Mouse (Mus musculus) E14TG2a.4 (cell line): Measurements from ENCODE around the gene Tll2.

Source experiments
- H3K27me3 ChIP-seq: 2 replicates; pipeline ENCODE4 v1.6.1; 2014; ENCODE audit warnings: low read length, control low read depth; ENCODE audit not compliant: insufficient read depth
- H3K36me3 ChIP-seq: 2 replicates; pipeline ENCODE4 v1.6.1; 2014; ENCODE audit warnings: low read length, control low read depth; ENCODE audit not compliant: insufficient read depth
- H3K4me1 ChIP-seq: replicated peaks from 2 replicates; pipeline ENCODE4 v1.6.1; 2014; ENCODE audit warnings: low read depth, low read length, control low read depth
- H3K4me3 ChIP-seq: replicated peaks from 2 replicates; pipeline ENCODE4 v1.5.1; 2014; ENCODE audit warnings: mild to moderate bottlenecking, low read length
- H3K9me3 ChIP-seq: 2 replicates; pipeline ENCODE4 v1.6.1; 2014; ENCODE audit warnings: low read length, control low read depth
- CTCF ChIP-seq: conservative IDR thresholded peaks from 2 replicates; pipeline ENCODE4 v1.5.1; 2014; ENCODE audit warnings: low read length
- NANOG ChIP-seq: IDR thresholded peaks from 2 replicates; pipeline ENCODE4 v1.6.1; 2014; ENCODE audit warnings: borderline replicate concordance, low read length, mixed read lengths
- POU5F1 ChIP-seq: IDR thresholded peaks from 2 replicates; pipeline ENCODE4 v1.6.1; 2014; ENCODE audit warnings: low read length, borderline replicate concordance

The Tll2 gene

DNA sequence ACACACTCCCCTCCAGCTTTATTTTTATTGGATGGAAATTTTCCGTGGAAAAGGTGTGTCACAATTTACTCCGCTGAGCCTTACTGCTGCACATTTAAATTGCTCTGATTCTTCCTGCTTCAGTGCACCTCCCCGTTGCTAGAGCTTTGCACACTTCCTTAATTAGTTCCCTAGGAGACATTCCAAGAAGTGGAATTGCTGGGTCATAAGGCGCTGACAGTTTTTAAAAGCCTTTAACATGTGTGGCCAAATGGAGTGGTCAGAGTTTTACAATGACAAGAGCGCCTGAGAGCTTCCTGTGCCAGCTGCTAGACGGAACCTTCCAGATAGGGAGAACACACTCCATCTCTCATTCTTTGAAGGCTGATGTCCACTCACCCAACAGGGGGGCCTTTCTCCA is 94.0 kb downstream of the Tll2 start:
- TF ChIP-seq NANOG (no peak), CTCF (no peak), POU5F1 (no peak)
- H3K27me3 ChIP-seq = peaks cover 8% of the 10 kb centered on the region; the same call in 1 of the 2 replicates
- H3K36me3 ChIP-seq = no peaks in the 10 kb centered on the region

DNA sequence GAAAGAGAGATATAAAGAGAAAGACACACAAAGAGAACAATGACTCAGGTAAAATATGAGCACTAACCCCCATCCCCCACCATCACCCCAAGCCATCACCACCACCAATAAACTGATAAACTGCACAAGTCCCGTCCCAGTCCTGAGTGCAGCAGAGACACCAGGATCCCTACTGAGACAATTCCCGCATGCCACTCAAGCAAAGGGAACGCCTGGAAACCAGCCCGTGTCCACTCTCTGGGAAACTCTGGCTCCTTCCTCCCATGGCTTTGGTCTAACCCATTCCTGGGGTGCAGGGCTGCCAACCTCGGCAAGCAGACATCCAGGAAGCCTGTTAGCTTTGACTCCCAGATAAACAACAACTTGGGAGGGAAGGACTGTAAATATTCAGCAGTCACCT is 96.6 kb downstream of the Tll2 start:
- Histone ChIP-seq H3K9me3 (0 out of 2 replicates have a peak, but pooled peaks cover 4% of the 10 kb centered on the region), H3K36me3 (no peaks in the 10 kb centered on the region), H3K27me3 (peaks cover 8% of the 10 kb centered on the region; the same call in 1 of the 2 replicates), H3K4me3 (no peak overlapping the region), H3K4me1 (peaks cover 10% of the 10 kb centered on the region; the same call in 1 of the 2 replicates)
- TF ChIP-seq NANOG = no peak
- TF ChIP-seq POU5F1 = no peak
- no peak for TF ChIP-seq CTCF

More for the DNA sequence above, 94.0 kb downstream of the Tll2 start:
- 0 out of 2 replicates have a peak, but pooled peaks cover 6% of the 10 kb centered on the region for H3K4me1 ChIP-seq
- no peak overlapping the region for H3K4me3 ChIP-seq
- 0 out of 2 replicates have a peak, but pooled peaks cover 4% of the 10 kb centered on the region for H3K9me3 ChIP-seq

DNA sequence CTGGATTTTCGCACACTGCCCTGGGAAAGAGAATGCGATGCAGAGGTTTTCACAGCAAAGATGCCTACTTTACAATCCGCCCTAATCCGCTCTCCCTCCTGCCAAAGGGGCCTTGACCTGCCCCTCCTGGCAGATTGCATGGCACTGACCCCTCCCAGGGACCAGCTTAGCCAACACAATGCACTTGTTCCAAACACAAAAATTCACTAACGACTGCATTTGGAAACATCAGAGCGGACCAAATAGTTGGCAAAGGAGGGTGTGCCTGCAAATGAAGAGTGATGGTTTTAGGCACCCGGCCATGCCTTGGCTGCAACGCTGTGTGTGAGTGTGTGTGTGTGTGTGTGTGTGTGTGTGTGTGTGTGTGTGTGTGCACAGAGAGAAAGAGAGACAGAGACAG is 97.1 kb downstream of the Tll2 start:
- Histone ChIP-seq H3K4me1 (peaks cover 10% of the 10 kb centered on the region; the same call in 1 of the 2 replicates), H3K4me3 (no peak overlapping the region), H3K36me3 (no peaks in the 10 kb centered on the region), H3K9me3 (0 out of 2 replicates have a peak, but pooled peaks cover 4% of the 10 kb centered on the region), H3K27me3 (peaks cover 8% of the 10 kb centered on the region; the same call in 1 of the 2 replicates)
- no peak for TF ChIP-seq CTCF
- no peak for TF ChIP-seq POU5F1
- no peak for TF ChIP-seq NANOG

DNA sequence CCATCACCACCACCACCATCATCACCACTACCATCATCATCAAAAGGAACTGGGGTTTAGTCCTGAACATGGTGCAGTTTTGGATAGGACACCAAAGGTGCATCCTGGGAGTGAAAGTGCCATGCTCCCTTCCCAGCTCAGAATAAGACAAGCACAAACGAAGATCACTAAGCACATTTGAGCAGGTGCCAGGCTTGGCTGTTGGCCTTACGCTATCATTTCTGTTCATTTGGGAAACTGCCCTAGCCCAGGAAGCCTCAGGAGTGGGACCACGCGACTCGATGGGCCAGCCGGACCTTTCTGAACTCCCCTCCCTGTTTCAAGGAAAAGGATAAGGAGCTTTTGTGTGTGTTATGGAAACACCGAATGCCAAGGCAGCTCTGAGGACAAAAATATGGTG is 98.0 kb downstream of the Tll2 start:
- 0 out of 2 replicates have a peak, but pooled peaks cover 4% of the 10 kb centered on the region for H3K9me3 ChIP-seq
- TF ChIP-seq POU5F1 (no peak), NANOG (no peak), CTCF (no peak)

DNA sequence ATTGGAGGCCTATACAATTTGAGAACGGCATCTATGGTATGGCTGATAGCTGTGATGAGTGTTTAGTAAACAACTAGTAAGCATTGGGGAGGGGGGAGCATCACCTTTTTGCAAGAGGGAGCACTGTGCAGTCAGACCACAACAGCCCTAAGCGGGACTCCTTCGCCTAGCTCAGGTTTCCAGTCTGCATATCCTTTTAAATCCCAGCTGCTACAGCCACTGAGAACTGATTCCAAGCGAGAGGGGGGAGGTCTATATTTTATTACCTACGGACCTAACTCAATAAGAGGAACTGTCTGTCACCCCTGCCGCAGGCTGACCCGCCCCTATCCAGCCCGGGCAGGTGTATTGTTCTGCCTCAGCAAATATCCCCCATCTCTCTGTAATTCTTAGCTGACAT is 99.1 kb downstream of the Tll2 start:
- Histone ChIP-seq H3K4me1 (peaks cover 3% of the 10 kb centered on the region; the same call in 1 of the 2 replicates), H3K27me3 (peaks cover 16% of the 10 kb centered on the region; the same call in 1 of the 2 replicates), H3K9me3 (0 out of 2 replicates have a peak, but pooled peaks cover 4% of the 10 kb centered on the region), H3K36me3 (no peaks in the 10 kb centered on the region), H3K4me3 (no peak overlapping the region)
- TF ChIP-seq NANOG (no peak), CTCF (no peak), POU5F1 (no peak)

More for the DNA sequence above, 98.0 kb downstream of the Tll2 start:
- no peak overlapping the region for H3K4me3 ChIP-seq
- H3K27me3 ChIP-seq = peaks cover 8% of the 10 kb centered on the region; the same call in 1 of the 2 replicates
- no peaks in the 10 kb centered on the region for H3K36me3 ChIP-seq
- H3K4me1 ChIP-seq = peaks cover 3% of the 10 kb centered on the region; the same call in 1 of the 2 replicates

DNA sequence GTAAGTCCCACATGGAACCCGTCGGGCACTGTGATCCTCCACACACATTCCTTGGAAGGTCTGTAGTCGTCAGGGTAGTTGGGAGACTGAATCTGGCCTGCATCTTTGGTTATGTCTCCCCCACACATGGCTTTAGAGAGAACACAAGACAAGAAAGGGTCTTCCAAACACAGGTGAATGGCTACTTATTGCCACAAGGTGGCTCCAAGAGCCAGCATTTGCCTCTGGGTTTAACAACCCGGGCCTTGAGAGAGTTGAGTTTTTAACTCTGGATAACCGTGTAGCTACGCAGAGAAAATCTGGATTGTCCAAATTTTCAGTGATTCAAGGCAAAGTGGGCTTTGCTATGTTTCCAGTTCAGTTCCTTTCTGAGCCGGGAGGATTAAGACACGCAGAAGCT is 101.7 kb downstream of the Tll2 start:
- H3K4me1 ChIP-seq = peaks cover 3% of the 10 kb centered on the region; the same call in 1 of the 2 replicates
- peaks cover 22% of the 10 kb centered on the region; the same call in 1 of the 2 replicates for H3K27me3 ChIP-seq
- H3K9me3 ChIP-seq = no peaks in the 10 kb centered on the region
- H3K36me3 ChIP-seq = no peaks in the 10 kb centered on the region
- TF ChIP-seq NANOG (no peak), POU5F1 (no peak), CTCF (peak; percentile 40)
- no peak overlapping the region for H3K4me3 ChIP-seq

DNA sequence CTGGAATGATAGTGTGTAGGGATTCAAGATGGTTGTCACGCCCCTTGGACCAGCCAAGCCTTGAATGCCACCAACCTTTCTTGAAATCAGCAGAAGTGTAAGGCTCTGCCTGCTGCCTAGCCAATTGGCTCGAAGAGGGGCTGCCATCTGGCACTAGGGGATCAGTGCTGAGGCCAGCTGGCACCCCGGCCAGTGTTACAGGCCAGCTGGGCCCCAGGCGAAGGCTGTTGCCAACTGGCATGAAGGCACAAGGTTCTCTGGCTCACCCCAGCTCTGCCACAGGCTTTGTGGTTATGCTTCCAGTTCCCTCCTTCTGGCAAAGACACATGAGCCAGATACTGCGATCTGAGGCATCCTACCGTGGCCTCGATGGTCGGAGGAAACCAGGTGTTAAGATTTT is 105.2 kb downstream of the Tll2 start:
- no peaks in the 10 kb centered on the region for H3K9me3 ChIP-seq
- no peak overlapping the region for H3K4me3 ChIP-seq
- peaks cover 22% of the 10 kb centered on the region; the same call in 1 of the 2 replicates for H3K27me3 ChIP-seq
- H3K36me3 ChIP-seq = no peaks in the 10 kb centered on the region
- TF ChIP-seq NANOG = no peak
- H3K4me1 ChIP-seq = no peaks in the 10 kb centered on the region

DNA sequence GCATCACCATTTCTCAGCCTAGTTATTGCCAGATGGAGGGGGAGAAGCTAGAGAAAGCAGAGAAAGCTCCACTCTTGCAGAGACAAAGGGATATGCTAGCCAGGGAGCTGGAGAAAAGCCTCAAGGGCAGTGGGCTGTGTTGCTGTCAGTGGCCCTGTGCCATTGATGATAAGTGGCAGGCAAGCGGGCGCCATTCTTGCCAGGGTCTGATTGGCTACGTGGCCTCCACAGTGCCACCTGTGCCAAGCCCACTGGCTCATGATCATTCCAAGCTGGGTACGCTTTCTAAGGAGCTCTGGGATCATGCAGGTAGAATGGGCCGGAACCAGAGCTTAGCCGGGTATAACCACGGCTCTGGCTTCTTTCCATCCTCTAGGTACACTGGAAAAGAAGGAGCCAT is 105.8 kb downstream of the Tll2 start:
- Histone ChIP-seq H3K36me3 (no peaks in the 10 kb centered on the region), H3K27me3 (peaks cover 22% of the 10 kb centered on the region; the same call in 1 of the 2 replicates), H3K4me1 (no peaks in the 10 kb centered on the region), H3K4me3 (no peak overlapping the region), H3K9me3 (no peaks in the 10 kb centered on the region)
- TF ChIP-seq NANOG (no peak), CTCF (no peak), POU5F1 (no peak)

DNA sequence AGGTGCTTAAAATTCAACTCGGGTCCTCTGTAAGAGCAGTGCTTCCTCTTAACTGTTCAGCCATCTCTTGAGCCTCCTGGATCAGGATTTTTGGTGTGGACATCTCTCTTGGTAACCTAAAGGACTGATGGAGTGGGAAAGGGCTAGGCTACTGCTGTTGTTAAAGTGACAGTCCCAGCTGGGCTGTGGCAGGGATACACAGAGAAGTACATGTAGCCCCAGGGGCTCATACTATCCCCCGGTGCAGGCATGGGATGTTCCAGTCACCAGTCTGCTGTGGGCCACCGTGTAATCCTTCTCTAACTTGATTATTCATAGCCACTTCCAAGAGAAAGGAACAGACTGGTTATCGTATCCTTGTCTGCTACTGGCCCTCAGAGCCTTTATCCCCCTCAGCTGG is 109.6 kb downstream of the Tll2 start:
- peaks cover 20% of the 10 kb centered on the region for H3K27me3 ChIP-seq
- TF ChIP-seq NANOG = no peak
- TF ChIP-seq POU5F1 = no peak
- no peak for TF ChIP-seq CTCF
- no peak overlapping the region for H3K4me3 ChIP-seq
- H3K4me1 ChIP-seq = no peaks in the 10 kb centered on the region
- H3K9me3 ChIP-seq = no peaks in the 10 kb centered on the region
- no peaks in the 10 kb centered on the region for H3K36me3 ChIP-seq
